Mouse (Mus musculus) E14TG2a.4 (cell line): Measurements from ENCODE around the gene Pla2g12a.

Experiments used
- CTCF ChIP-seq: conservative IDR thresholded peaks from 2 replicates; pipeline ENCODE4 v1.5.1; 2014; ENCODE audit warnings: low read length
- NANOG ChIP-seq: IDR thresholded peaks from 2 replicates; pipeline ENCODE4 v1.6.1; 2014; ENCODE audit warnings: borderline replicate concordance, low read length, mixed read lengths

DNA sequence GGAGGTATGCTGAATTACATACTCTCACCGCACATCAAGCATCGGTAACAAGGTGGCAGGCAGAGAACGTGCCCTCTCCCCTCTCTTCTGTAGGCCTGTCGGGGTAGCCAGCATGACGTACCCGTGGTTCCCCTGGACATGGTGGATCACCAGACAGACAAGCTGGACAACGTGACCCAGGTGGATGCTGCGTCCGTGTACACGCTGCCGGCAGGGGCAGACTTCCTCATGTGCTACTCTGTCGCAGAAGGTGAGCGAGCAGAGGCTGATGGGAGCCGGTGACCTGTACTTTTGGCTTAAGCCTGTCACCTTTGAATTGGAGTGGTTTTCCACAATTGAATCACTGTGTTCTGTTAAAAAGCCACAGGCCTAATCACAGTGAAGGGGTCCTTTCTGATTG lies 33.6 kb downstream of the Pla2g12a start:
- TF ChIP-seq CTCF (no peak), NANOG (no peak)
